Mouse (Mus musculus) ES-Bruce4 (cell line): ENCODE results near the gene Rab11fip3. TPM values are rescaled to one million over a fixed set of nuclear protein-coding genes. Genes with fewer than 3 reads are reported as not detected.
A peak's percentile ranks its signal among the peaks of the same experiment; 100 is the strongest.

Experiments used
- H3K27ac ChIP-seq: 2 replicates; pipeline ENCODE4 v1.5.1; 2012; ENCODE audit warnings: low read length, inconsistent platforms; ENCODE audit not compliant: insufficient read depth
- H3K27me3 ChIP-seq: 2 replicates; pipeline ENCODE4 v1.6.1; 2012; ENCODE audit warnings: mild to moderate bottlenecking, low read length, inconsistent platforms; ENCODE audit not compliant: control insufficient read depth, poor library complexity, insufficient read depth, severe bottlenecking
- H3K36me3 ChIP-seq: 2 replicates; pipeline ENCODE4 v1.6.1; 2012; ENCODE audit warnings: inconsistent platforms, mild to moderate bottlenecking, low read length, moderate library complexity; ENCODE audit not compliant: control insufficient read depth, poor library complexity, insufficient read depth, severe bottlenecking
- H3K4me1 ChIP-seq: one replicate; pipeline ENCODE4 v1.8.1; 2011; ENCODE audit warnings: low read length; ENCODE audit not compliant: control insufficient read depth, insufficient read depth
- H3K4me3 ChIP-seq: 2 replicates; pipeline ENCODE4 v1.5.1; 2011; ENCODE audit warnings: low read depth, mild to moderate bottlenecking, low read length
- H3K9ac ChIP-seq: 2 replicates; pipeline ENCODE4 v1.6.1; 2012; ENCODE audit warnings: low read depth, mild to moderate bottlenecking, inconsistent platforms; ENCODE audit not compliant: poor library complexity, severe bottlenecking
- H3K9me3 ChIP-seq: replicated peaks from 2 replicates; pipeline ENCODE4 v1.6.1; 2012; ENCODE audit warnings: mild to moderate bottlenecking, low read length, inconsistent platforms; ENCODE audit not compliant: control insufficient read depth, poor library complexity, insufficient read depth, severe bottlenecking
- CTCF ChIP-seq: IDR thresholded peaks from one replicate; pipeline ENCODE4 v1.8.1; 2011; ENCODE audit warnings: low read depth, low read length
- EP300 ChIP-seq: IDR thresholded peaks from 2 replicates; pipeline ENCODE4 v1.6.1; 2011; ENCODE audit warnings: low read depth, low read length; ENCODE audit not compliant: insufficient read depth
- POLR2A ChIP-seq: IDR thresholded peaks from one replicate; pipeline ENCODE4 v1.8.1; 2011; ENCODE audit warnings: low read length; ENCODE audit not compliant: insufficient read depth
- polyA plus RNA-seq: library from polyadenylated mRNA; stranded (reverse); fragments of >200 nt; gene quantifications from 2 replicates; pipeline ENCODE4 v1.2.4, GENCODE M21; 2011; ENCODE audit warnings: low read depth; ENCODE audit not compliant: missing spikeins, insufficient read depth, insufficient read length

The Rab11fip3 gene
- polyA plus RNA-seq, 1 experiment, result 27.5 TPM

DNA sequence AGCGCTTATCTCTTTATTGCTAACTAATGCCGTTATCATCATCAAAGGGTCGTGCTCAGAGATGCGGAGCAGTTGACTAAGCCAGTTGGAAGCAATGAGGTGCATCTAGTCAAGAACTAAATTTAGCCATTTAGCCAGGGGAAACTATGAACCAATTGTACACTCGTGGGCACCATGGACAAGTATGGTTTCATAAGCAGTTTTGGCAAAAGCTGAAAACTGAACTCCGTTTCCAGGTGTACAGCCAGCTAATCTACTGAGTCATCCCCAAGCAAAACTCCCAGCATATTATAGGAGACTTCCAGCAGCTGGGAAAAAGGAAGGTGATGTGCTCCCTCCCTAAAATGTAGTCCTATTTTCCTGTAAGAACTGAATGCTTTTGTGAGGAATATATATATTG lies 781 bp upstream of the Rab11fip3 start:
- Histone ChIP-seq H3K9me3 (no peaks in the 10 kb centered on the region), H3K27me3 (no peaks in the 10 kb centered on the region), H3K36me3 (peaks cover 1% of the 10 kb centered on the region; the same call in 1 of the 2 replicates), H3K4me3 (peak overlapping the region; percentile 73), H3K9ac (peak overlapping the region; percentile 65), H3K4me1 (no peaks in the 10 kb centered on the region), H3K27ac (no peak overlapping the region)
- TF ChIP-seq CTCF, result no peak
- TF ChIP-seq POLR2A, result no peak
- no peak for TF ChIP-seq EP300

GRCm38 (mm10) chr17:26068024-26068830 lies 1.1 kb downstream of the Rab11fip3 start:
- TF ChIP-seq EP300 (no peak), POLR2A (no peak), CTCF (no peak)
- Histone ChIP-seq H3K4me3 (peak overlapping the region; percentile 73), H3K36me3 (peaks cover 4% of the 10 kb centered on the region; the same call in 1 of the 2 replicates), H3K27ac (no peak overlapping the region), H3K4me1 (no peaks in the 10 kb centered on the region), H3K9me3 (no peaks in the 10 kb centered on the region), H3K27me3 (no peaks in the 10 kb centered on the region), H3K9ac (peak overlapping the region; percentile 65)

GRCm38 (mm10) chr17:26066488-26067020 lies 2.8 kb downstream of the Rab11fip3 start:
- H3K9me3 ChIP-seq, result no peaks in the 10 kb centered on the region
- no peak for TF ChIP-seq EP300
- no peak for TF ChIP-seq CTCF
- TF ChIP-seq POLR2A, result no peak
- H3K9ac ChIP-seq, result no peak overlapping the region
- no peaks in the 10 kb centered on the region for H3K27me3 ChIP-seq
- peaks cover 4% of the 10 kb centered on the region; the same call in 1 of the 2 replicates for H3K36me3 ChIP-seq
- no peak overlapping the region for H3K27ac ChIP-seq
- H3K4me1 ChIP-seq, result no peaks in the 10 kb centered on the region
- H3K4me3 ChIP-seq, result no peak overlapping the region

GRCm38 (mm10) chr17:26064916-26065315 lies 4.4 kb downstream of the Rab11fip3 start:
- H3K9ac ChIP-seq, result no peak overlapping the region
- no peaks in the 10 kb centered on the region for H3K9me3 ChIP-seq
- no peak overlapping the region for H3K27ac ChIP-seq
- H3K36me3 ChIP-seq, result peaks cover 4% of the 10 kb centered on the region; the same call in 1 of the 2 replicates
- no peak overlapping the region for H3K4me3 ChIP-seq
- no peaks in the 10 kb centered on the region for H3K4me1 ChIP-seq
- H3K27me3 ChIP-seq, result no peaks in the 10 kb centered on the region
- TF ChIP-seq CTCF (no peak), POLR2A (no peak), EP300 (no peak)

DNA sequence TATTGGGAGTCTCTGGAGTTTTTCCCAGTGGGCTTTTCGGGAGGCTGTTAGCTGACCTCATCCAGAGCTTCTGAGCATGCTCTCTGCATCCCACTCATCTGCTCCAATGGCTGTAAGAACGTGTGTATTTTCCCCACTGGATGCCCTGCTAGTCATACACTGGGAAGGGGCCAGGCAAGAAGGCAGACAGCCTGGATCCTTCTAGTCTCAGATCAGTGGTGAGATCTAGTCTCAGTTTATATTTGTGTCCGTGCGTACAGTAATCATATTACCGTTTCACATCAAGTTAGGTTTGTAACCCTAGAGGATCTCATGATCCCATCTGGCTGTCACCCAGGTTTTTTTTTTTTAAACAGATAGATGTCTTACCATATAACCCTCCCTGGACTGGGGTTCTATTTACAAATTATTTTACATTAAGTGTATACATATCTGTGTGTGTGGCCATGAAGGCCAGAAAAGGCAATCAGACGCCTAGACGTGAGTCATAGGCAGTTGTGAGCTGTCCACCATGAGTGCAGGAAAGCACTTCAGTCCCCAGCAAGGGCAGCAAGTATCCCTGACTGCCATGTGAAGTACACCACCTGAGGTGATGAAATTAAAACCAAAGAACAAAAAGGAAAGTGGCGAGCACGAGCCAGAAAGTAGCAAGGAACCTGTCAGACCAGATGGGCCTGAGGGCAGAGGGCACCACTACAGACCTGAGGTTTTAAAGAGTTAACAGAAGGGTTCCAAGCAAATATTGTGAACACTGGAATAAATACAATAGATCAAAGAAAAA lies 11.4 kb downstream of the Rab11fip3 start:
- Histone ChIP-seq H3K27me3 (no peaks in the 10 kb centered on the region), H3K36me3 (no peaks in the 10 kb centered on the region)
- no peak for TF ChIP-seq EP300
- no peak for TF ChIP-seq POLR2A
- no peak for TF ChIP-seq CTCF

GRCm38 (mm10) chr17:26057278-26057677 lies 12.1 kb downstream of the Rab11fip3 start:
- Histone ChIP-seq H3K27me3 (no peaks in the 10 kb centered on the region), H3K4me1 (peaks cover 6% of the 10 kb centered on the region), H3K36me3 (no peaks in the 10 kb centered on the region), H3K9me3 (no peaks in the 10 kb centered on the region), H3K27ac (no peak overlapping the region), H3K9ac (no peak overlapping the region), H3K4me3 (no peak overlapping the region)
- TF ChIP-seq POLR2A (no peak), EP300 (no peak)

More for the DNA sequence above, 11.4 kb downstream of the Rab11fip3 start:
- H3K4me3 ChIP-seq, result no peak overlapping the region
- H3K9ac ChIP-seq, result no peak overlapping the region
- peaks cover 6% of the 10 kb centered on the region for H3K4me1 ChIP-seq
- no peaks in the 10 kb centered on the region for H3K9me3 ChIP-seq
- no peak overlapping the region for H3K27ac ChIP-seq
